Mouse (Mus musculus): ENCODE data around the gene Abr.

- TF ChIP-seq CTCF (IDR thresholded peaks at IDR 0.05; ENCODE audit: insufficient read depth, low read length) (no peak), POLR2A (IDR thresholded peaks at IDR 0.05; ENCODE audit: borderline replicate concordance, extremely low read depth, low read depth, low read length) (peak; percentile 50; the same call in 1 of the 2 replicates)
Measured at GRCm38 (mm10) chr11:76494360-76495126, 127.6 kb downstream of the Abr start.
